Mouse (Mus musculus) MEL (cell line): ENCODE measurements around the gene Xpnpep1. TPM values are rescaled to one million over a fixed set of nuclear protein-coding genes. Genes with fewer than 3 reads are reported as not detected.

Source experiments
- DNase-seq: peaks from one replicate; pipeline ENCODE4 v3.0.0; 2011; ENCODE audit warnings: low read depth, low spot score
- H3K27ac ChIP-seq: 2 replicates; pipeline ENCODE4 v1.5.1; 2012; ENCODE audit warnings: low read depth, mild to moderate bottlenecking, control low read depth, low read length, moderate library complexity; ENCODE audit not compliant: control insufficient read depth
- H3K27me3 ChIP-seq, 2 experiments: fragments of 150-350 bp in 1 of 2; sonication (generic) in 1 of 2; 2 replicates each; pipeline ENCODE4 v1.6.1; 2012; ENCODE audit warnings: low read length in 2 of 2, mild to moderate bottlenecking in 2 of 2, improper control_type of control experiment in 1 of 2, moderate library complexity in 1 of 2; ENCODE audit not compliant: insufficient read depth in 2 of 2, control insufficient read depth in 1 of 2
- H3K36me3 ChIP-seq, 2 experiments: 2 replicates each; pipeline ENCODE4 v1.6.1; 2012 to 2014; ENCODE audit warnings: low read length in 2 of 2, improper control_type of control experiment in 1 of 2, inconsistent platforms in 1 of 2, mild to moderate bottlenecking in 1 of 2; ENCODE audit not compliant: insufficient read depth in 2 of 2, control insufficient read depth in 1 of 2
- H3K4me1 ChIP-seq, 2 experiments: fragments of 150-350 bp in 1 of 2; sonication (generic) in 1 of 2; 2 replicates each; pipeline ENCODE4 v1.6.1; 2012; ENCODE audit warnings: low read length in 2 of 2, improper control_type of control experiment in 1 of 2, mild to moderate bottlenecking in 1 of 2; ENCODE audit not compliant: insufficient read depth in 2 of 2, control insufficient read depth in 1 of 2
- H3K4me3 ChIP-seq, 2 experiments: fragments of 150-350 bp in 1 of 2; sonication (generic) in 1 of 2; 2 replicates each; pipeline ENCODE4 v1.5.1; 2012; ENCODE audit warnings: low read depth in 2 of 2, low read length in 2 of 2, mild to moderate bottlenecking in 2 of 2, moderate library complexity in 2 of 2, control low read depth in 1 of 2, improper control_type of control experiment in 1 of 2; ENCODE audit not compliant: control insufficient read depth in 1 of 2, insufficient read depth in 1 of 2
- H3K79me2 ChIP-seq: 2 replicates; pipeline ENCODE4 v1.6.1; 2012; ENCODE audit warnings: mild to moderate bottlenecking, low read length, moderate library complexity; ENCODE audit not compliant: control insufficient read depth, poor library complexity, insufficient read depth
- H3K9ac ChIP-seq: 2 replicates; pipeline ENCODE4 v1.6.1; 2012; ENCODE audit warnings: low read depth, mild to moderate bottlenecking, control low read depth, low read length, moderate library complexity; ENCODE audit not compliant: control insufficient read depth, poor library complexity, severe bottlenecking
- H3K9me3 ChIP-seq: fragments of 150-350 bp; sonication (generic); replicated peaks from 2 replicates; pipeline ENCODE4 v1.6.1; 2012; ENCODE audit warnings: mild to moderate bottlenecking, low read length, improper control_type of control experiment, moderate library complexity; ENCODE audit not compliant: insufficient read depth
- CHD2 ChIP-seq: IDR thresholded peaks from 2 replicates; pipeline ENCODE4 v1.6.1; 2011; ENCODE audit warnings: low read length, improper control_type of control experiment
- CTCF ChIP-seq, 3 experiments: IDR thresholded peaks in 2 of 3; conservative IDR thresholded peaks in 1 of 3; 2 replicates each; pipeline ENCODE4 v1.5.1; 2011 to 2012; ENCODE audit warnings: low read length in 3 of 3, low read depth in 2 of 3, mild to moderate bottlenecking in 2 of 3, improper control_type of control experiment in 1 of 3, inconsistent platforms in 1 of 3, mixed read lengths in 1 of 3, moderate library complexity in 1 of 3; ENCODE audit not compliant: control insufficient read depth in 1 of 3, insufficient read depth in 1 of 3, poor library complexity in 1 of 3, severe bottlenecking in 1 of 3
- E2F4 ChIP-seq: IDR thresholded peaks from 2 replicates; pipeline ENCODE4 v1.6.1; 2011; ENCODE audit warnings: low read depth, low read length, improper control_type of control experiment, borderline replicate concordance
- EP300 ChIP-seq, 2 experiments: IDR thresholded peaks; 2 replicates each; pipeline ENCODE4 v1.6.1; 2011; ENCODE audit warnings: improper control_type of control experiment in 2 of 2, low read length in 2 of 2, low read depth in 1 of 2, mild to moderate bottlenecking in 1 of 2
- ETS1 ChIP-seq: IDR thresholded peaks from 2 replicates; pipeline ENCODE4 v1.6.1; 2012; ENCODE audit warnings: low read depth, mild to moderate bottlenecking, inconsistent platforms, low read length, improper control_type of control experiment, moderate library complexity
- GATA1 ChIP-seq: IDR thresholded peaks from 2 replicates; pipeline ENCODE4 v1.6.1; 2011; ENCODE audit warnings: low read depth, low read length, improper control_type of control experiment
- JUND ChIP-seq: IDR thresholded peaks from 2 replicates; pipeline ENCODE4 v1.6.1; 2011; ENCODE audit warnings: low read depth, mild to moderate bottlenecking, improper control_type of control experiment, low read length
- KAT2A ChIP-seq: conservative IDR thresholded peaks from 2 replicates; pipeline ENCODE4 v1.6.1; 2012; ENCODE audit warnings: low read depth, low read length, improper control_type of control experiment, inconsistent platforms
- MAX ChIP-seq: IDR thresholded peaks from 2 replicates; pipeline ENCODE4 v1.6.1; 2011; ENCODE audit warnings: low read length, improper control_type of control experiment
- MAZ ChIP-seq: IDR thresholded peaks from 2 replicates; pipeline ENCODE4 v1.6.1; 2012; ENCODE audit warnings: low read depth, mild to moderate bottlenecking, inconsistent platforms, low read length, improper control_type of control experiment
- MXI1 ChIP-seq: IDR thresholded peaks from 2 replicates; pipeline ENCODE4 v1.6.1; 2011; ENCODE audit warnings: mild to moderate bottlenecking, low read depth, low read length, improper control_type of control experiment
- MYB ChIP-seq: IDR thresholded peaks from 2 replicates; pipeline ENCODE4 v1.6.1; 2011; ENCODE audit warnings: mild to moderate bottlenecking, low read depth, low read length, improper control_type of control experiment
- POLR2A ChIP-seq, 2 experiments: IDR thresholded peaks; 2 replicates each; pipeline ENCODE4 v1.6.1; 2011 to 2012; ENCODE audit warnings: low read length in 2 of 2, mild to moderate bottlenecking in 2 of 2, control low read depth in 1 of 2, improper control_type of control experiment in 1 of 2, low read depth in 1 of 2, moderate library complexity in 1 of 2; ENCODE audit not compliant: control insufficient read depth in 1 of 2, insufficient read depth in 1 of 2, poor library complexity in 1 of 2
- POLR2AphosphoS2 ChIP-seq: IDR thresholded peaks from 2 replicates; pipeline ENCODE4 v1.6.1; 2011; ENCODE audit warnings: low read length, improper control_type of control experiment
- POLR2AphosphoS5 ChIP-seq: IDR thresholded peaks from 2 replicates; pipeline ENCODE4 v1.6.1; 2012; ENCODE audit warnings: low read depth, borderline replicate concordance, mild to moderate bottlenecking, inconsistent platforms, low read length, moderate library complexity, mixed read lengths
- RAD21 ChIP-seq: IDR thresholded peaks from 2 replicates; pipeline ENCODE4 v1.6.1; 2011; ENCODE audit warnings: mild to moderate bottlenecking, low read depth, low read length, improper control_type of control experiment
- SIN3A ChIP-seq: IDR thresholded peaks from 2 replicates; pipeline ENCODE4 v1.6.1; 2012; ENCODE audit warnings: low read length, improper control_type of control experiment, inconsistent platforms
- SMC3 ChIP-seq: IDR thresholded peaks from 2 replicates; pipeline ENCODE4 v1.6.1; 2011; ENCODE audit warnings: low read depth, low read length, improper control_type of control experiment
- TAL1 ChIP-seq: IDR thresholded peaks from 2 replicates; pipeline ENCODE4 v1.6.1; 2012; ENCODE audit warnings: mild to moderate bottlenecking, inconsistent platforms, low read length, moderate library complexity, mixed read lengths
- TBP ChIP-seq: IDR thresholded peaks from 2 replicates; pipeline ENCODE4 v1.8.0; 2011; ENCODE audit warnings: low read depth, low read length, improper control_type of control experiment
- TCF12 ChIP-seq: IDR thresholded peaks from 2 replicates; pipeline ENCODE4 v1.6.1; 2014; ENCODE audit warnings: low read depth, mild to moderate bottlenecking, inconsistent platforms, low read length, improper control_type of control experiment, moderate library complexity
- UBTF ChIP-seq: IDR thresholded peaks from 2 replicates; pipeline ENCODE4 v1.6.1; 2012; ENCODE audit warnings: low read depth, mild to moderate bottlenecking, inconsistent platforms, low read length, improper control_type of control experiment, moderate library complexity, borderline replicate concordance; ENCODE audit not compliant: insufficient read depth
- USF2 ChIP-seq, 2 experiments: IDR thresholded peaks; 2 replicates each; pipeline ENCODE4 v1.6.1; 2011 to 2012; ENCODE audit warnings: improper control_type of control experiment in 2 of 2, low read length in 2 of 2, borderline replicate concordance in 1 of 2, inconsistent platforms in 1 of 2, low read depth in 1 of 2, mild to moderate bottlenecking in 1 of 2; ENCODE audit not compliant: insufficient read depth in 1 of 2
- ZC3H11A ChIP-seq: IDR thresholded peaks from 2 replicates; pipeline ENCODE4 v1.6.1; 2012; ENCODE audit warnings: low read depth, mild to moderate bottlenecking, inconsistent platforms, low read length, improper control_type of control experiment
- ZMIZ1 ChIP-seq: IDR thresholded peaks from 2 replicates; pipeline ENCODE4 v1.6.1; 2012; ENCODE audit warnings: low read depth, mild to moderate bottlenecking, inconsistent platforms, low read length, improper control_type of control experiment, moderate library complexity
- polyA plus RNA-seq, 2 experiments: library from polyadenylated mRNA; stranded (reverse) in 1 of 2; unstranded in 1 of 2; fragments of >175 nt in 1 of 2; fragments of >200 nt in 1 of 2; gene quantifications; 2 replicates each; pipeline versions ENCODE4 v1.2.1 to v1.2.4; 2012; ENCODE audit warnings: low replicate concordance in 2 of 2, low read depth in 1 of 2; ENCODE audit not compliant: insufficient read length in 2 of 2, insufficient read depth in 1 of 2, missing spikeins in 1 of 2
- total RNA-seq: library from RNA; depleted of rRNA; stranded (reverse); fragments of 300-350 nt; gene quantifications from 2 replicates; pipeline ENCODE4 v1.2.3, GENCODE M21; 2012

Gene Xpnpep1
- total and polyA plus RNA-seq, 3 experiments, result 428 to 531 (median 526) TPM

DNA sequence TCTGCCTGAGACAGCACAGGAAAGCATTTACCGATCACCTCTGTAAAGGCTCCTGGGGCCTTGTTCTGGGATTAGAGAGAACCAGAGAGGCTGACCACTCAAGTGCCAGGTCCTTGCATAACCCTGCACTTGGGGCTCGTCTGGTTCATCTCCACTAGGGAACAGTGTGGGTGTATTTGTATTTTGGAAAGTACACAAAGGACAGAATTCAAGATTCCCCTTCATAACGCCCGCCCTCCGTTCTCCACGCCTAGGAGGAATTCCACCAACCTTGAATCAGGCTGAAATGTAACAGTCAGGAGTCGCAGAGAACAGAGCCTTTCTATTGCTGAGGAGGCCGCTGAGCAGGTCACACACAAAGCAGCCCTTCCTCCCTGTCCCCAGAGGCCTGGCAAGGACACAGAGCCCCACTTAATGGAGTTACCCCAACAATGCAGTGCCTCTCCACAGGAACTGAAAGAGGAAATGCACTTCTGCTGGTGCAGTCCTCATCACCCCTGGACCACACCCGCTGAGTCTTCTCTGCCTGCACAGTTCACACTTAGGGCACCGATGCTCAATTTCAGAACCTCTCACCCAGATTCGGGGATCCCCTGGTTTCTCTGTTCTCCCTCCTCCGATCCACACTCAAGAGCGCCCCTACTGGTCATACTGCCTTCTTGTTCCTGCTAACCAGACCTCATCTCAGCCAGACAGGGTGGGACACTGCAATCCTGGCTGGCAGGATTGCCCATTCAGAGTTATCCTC is 20.1 kb downstream of the Xpnpep1 start:
- DNase-seq, result peak; percentile 83
- peaks cover 4 to 36% of the 10 kb centered on the region in 2 experiments; a peak in 3 of 4 replicates for H3K36me3 ChIP-seq
- H3K27me3 ChIP-seq, result no peaks in the 10 kb centered on the region
- peaks cover 14% of the 10 kb centered on the region for H3K79me2 ChIP-seq
- no peak overlapping the region for H3K27ac ChIP-seq
- no peak overlapping the region for H3K9ac ChIP-seq
- no peaks in the 10 kb centered on the region for H3K9me3 ChIP-seq
- no peaks in the 10 kb centered on the region; a peak in 1 of 4 replicates for H3K4me1 ChIP-seq
- TF ChIP-seq RAD21, result peak; percentile 25
- no peak for TF ChIP-seq EP300 (IDR thresholded peaks at IDR 0.05; ENCODE audit: low read depth in 1 of 2, low read length in 2 of 2)
- peak in 1 of 2 experiments; percentile 6; a peak in 1 of 4 replicates for TF ChIP-seq POLR2A (IDR thresholded peaks at IDR 0.05; ENCODE audit: control insufficient read depth in 1 of 2, insufficient read depth in 1 of 2, low read depth in 1 of 2, low read length in 2 of 2, poor library complexity in 1 of 2)
- peak; percentile 23; the same call in 1 of the 2 replicates for TF ChIP-seq POLR2AphosphoS2
- no peak for TF ChIP-seq KAT2A
- no peak for TF ChIP-seq TBP
- no peak for TF ChIP-seq CHD2
- peak; percentile 79 to 89 (median 81) for TF ChIP-seq CTCF (IDR thresholded peaks at IDR 0.05 in 2 of 3, conservative IDR thresholded peaks at IDR 0.05 in 1 of 3; ENCODE audit: control insufficient read depth in 1 of 3, insufficient read depth in 1 of 3, low read depth in 2 of 3, low read length in 3 of 3, poor library complexity in 1 of 3, severe bottlenecking in 1 of 3)
- TF ChIP-seq SMC3, result peak; percentile 41
- no peak for TF ChIP-seq MAZ
- no peak overlapping the region for H3K4me3 ChIP-seq

GRCm38 (mm10) chr19:53017954-53018353 is 22.1 kb downstream of the Xpnpep1 start:
- Histone ChIP-seq H3K9me3 (no peaks in the 10 kb centered on the region), H3K79me2 (peaks cover 14% of the 10 kb centered on the region), H3K36me3 (peaks cover 4 to 25% of the 10 kb centered on the region in 2 experiments; a peak in 3 of 4 replicates), H3K27ac (no peak overlapping the region), H3K4me1 (no peaks in the 10 kb centered on the region; a peak in 1 of 4 replicates), H3K4me3 (no peak overlapping the region), H3K9ac (no peak overlapping the region), H3K27me3 (no peaks in the 10 kb centered on the region)
- peak; percentile 50 for DNase-seq
- no peak for TF ChIP-seq TAL1
- TF ChIP-seq ZC3H11A, result no peak
- TF ChIP-seq CHD2, result no peak
- no peak for TF ChIP-seq TBP
- no peak for TF ChIP-seq ZMIZ1
- no peak for TF ChIP-seq JUND

DNA sequence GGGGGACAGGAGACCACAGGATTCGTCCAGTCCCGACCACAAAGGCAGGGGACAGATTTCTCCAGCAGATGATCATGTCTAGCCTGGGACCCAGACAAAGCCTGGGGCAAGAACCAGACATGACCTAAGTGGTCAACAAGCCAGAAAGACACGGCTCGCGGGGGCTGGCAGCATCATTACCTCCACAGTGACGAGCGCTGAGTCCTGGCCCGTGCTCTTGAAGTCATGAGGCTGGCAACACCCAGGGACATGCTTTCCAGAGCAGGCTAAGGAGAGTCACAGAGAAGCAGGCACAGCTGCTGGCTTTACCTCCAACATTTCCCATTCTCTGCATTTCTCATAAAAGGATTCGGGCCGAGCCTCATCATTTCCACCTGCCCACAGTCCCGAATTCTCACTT is 22.8 kb downstream of the Xpnpep1 start:
- H3K79me2 ChIP-seq, result peaks cover 14% of the 10 kb centered on the region
- no peak overlapping the region for H3K27ac ChIP-seq
- H3K27me3 ChIP-seq, result no peaks in the 10 kb centered on the region
- no peak for TF ChIP-seq MYB
- no peak for TF ChIP-seq E2F4
- no peak for TF ChIP-seq UBTF
- no peak for TF ChIP-seq USF2 (IDR thresholded peaks at IDR 0.05; ENCODE audit: borderline replicate concordance in 1 of 2, insufficient read depth in 1 of 2, low read depth in 1 of 2, low read length in 2 of 2)
- TF ChIP-seq MAX, result no peak
- no peak for TF ChIP-seq SIN3A
- TF ChIP-seq MAZ, result no peak
- no peak for TF ChIP-seq POLR2AphosphoS5
- TF ChIP-seq TCF12, result no peak
- no peak for TF ChIP-seq ETS1
- no peak for TF ChIP-seq MXI1
- TF ChIP-seq POLR2AphosphoS2, result no peak
- no peak for TF ChIP-seq GATA1
- TF ChIP-seq CHD2, result no peak
- H3K9me3 ChIP-seq, result no peaks in the 10 kb centered on the region
- DNase-seq, result no peak
- H3K36me3 ChIP-seq, result peaks cover 4 to 28% of the 10 kb centered on the region in 2 experiments; a peak in 3 of 4 replicates
- no peak overlapping the region for H3K4me3 ChIP-seq
- H3K4me1 ChIP-seq, result no peaks in the 10 kb centered on the region; a peak in 1 of 4 replicates
- H3K9ac ChIP-seq, result no peak overlapping the region
